Mouse (Mus musculus): ENCODE measurements around the gene Slc25a29. TPM values are rescaled to one million over a fixed set of nuclear protein-coding genes. Genes with fewer than 3 reads are reported as not detected.

The Slc25a29 gene
- total RNA-seq, 2 experiments from 2014 or later: 2.9 TPM

DNA sequence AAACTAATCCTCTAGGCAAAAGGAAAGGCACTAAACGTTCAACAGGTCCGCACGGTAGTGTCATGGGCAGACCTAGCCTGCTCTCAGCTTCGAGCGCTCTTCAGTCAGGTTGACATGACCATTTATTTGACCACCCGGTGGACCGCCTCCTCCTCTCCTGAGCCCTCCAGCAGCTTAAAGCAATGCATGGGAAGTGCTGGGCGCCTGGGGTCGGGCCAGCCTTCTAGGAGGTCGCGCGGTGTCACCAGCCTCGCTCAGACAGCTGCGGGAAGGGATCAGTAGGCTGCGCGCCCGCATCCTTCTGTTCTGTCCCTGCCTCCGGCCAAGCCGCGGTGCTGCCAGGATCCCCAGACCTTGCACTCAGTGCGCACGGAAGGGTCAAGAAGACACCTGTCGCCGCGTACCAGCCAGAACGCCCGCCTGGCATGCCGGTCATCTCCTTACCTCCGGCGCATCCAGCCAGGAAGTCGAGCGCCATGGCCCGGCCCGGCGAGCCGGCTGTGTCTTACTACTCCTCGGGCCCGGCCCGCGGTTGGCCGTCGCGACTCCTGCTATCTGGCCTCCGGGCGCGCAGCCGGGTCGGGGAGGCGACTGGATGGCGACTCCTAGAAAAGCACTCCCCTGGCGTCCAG lies 359 bp downstream of the Slc25a29 start:
- no peak for ATAC-seq (replicated peaks; ENCODE audit: poor library complexity, severe bottlenecking)

- no peak for ATAC-seq (replicated peaks; ENCODE audit: poor library complexity, severe bottlenecking)
Measured at GRCm38 (mm10) chr12:108834786-108835185, 897 bp downstream of the Slc25a29 start.

- no peak for ATAC-seq (replicated peaks; ENCODE audit: poor library complexity, severe bottlenecking)
Measured at GRCm38 (mm10) chr12:108834337-108834736, 1.3 kb downstream of the Slc25a29 start.

DNA sequence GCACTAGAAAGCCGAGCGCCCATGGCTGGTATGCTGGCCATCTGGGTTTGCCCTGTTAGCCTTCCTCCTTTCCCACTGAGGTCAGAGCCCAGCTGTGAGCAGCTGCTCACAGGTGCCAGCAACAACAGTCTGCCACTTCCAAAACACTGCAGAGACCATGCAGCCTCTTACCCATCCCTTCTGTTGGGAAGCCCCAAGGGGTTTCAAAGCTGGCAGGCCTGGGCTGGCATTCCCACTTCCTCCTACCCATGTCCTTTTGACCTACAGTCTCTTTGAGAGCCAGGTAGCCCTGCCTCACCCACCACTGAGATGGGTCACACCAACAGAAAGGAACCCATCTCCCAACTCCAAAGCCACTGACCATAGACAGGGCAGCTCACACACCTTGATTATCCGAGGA lies 2.3 kb downstream of the Slc25a29 start:
- no peak for ATAC-seq (replicated peaks; ENCODE audit: poor library complexity, severe bottlenecking)

DNA sequence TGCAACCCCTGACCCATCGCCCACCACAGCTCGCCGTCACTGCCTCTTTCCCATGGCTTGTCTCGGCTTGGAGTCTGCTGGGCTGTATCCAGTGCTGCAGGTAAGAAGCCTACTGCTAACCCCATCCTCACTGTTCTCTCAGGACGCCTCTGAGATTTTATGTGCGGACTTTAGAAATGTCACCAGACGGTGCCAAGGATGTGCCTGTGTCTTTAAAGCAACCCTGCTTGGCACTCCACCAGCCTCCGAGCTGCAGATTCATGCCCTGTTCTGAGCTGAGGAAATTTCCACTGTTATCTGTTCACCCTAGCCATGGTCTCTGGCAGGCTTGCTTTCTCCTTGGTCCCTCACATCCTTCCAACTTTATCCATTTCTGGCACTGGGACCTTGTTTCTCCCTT lies 2.8 kb downstream of the Slc25a29 start:
- no peak for ATAC-seq (replicated peaks; ENCODE audit: poor library complexity, severe bottlenecking)

DNA sequence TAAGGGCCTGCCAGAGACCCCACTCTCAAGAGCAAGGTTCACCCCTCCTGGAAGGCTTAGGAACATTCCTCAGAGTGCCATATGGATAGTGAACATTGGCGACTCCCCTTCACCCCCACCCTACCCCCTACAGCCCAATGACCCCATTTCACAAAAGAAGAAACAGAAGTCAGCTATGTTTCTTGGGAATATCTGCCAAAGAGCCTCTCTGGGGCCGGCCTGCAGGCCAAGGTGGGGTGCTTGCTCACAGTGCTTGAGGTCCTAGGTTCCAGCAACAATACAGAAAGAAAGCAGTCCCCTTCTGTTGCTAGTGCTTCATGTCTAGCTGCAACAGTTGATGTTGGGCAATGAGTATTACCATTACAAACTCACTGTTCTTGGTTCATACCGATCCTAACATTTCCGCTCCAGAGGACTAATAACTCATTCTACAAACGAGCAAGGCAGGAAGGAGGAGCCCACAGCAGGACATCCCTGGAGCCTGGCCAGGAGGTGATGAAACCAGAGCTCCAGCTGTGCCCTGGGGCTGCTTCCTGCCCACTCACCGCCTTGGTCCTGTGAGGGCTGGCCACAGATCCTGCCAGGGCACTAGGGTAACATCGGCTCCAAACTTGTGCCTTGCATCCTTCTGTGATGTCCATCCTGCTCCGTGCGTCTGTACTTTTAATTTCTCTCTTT lies 3.6 kb downstream of the Slc25a29 start:
- peak; percentile 68 for ATAC-seq (replicated peaks; ENCODE audit: poor library complexity, severe bottlenecking)

GRCm38 (mm10) chr12:108830358-108830757 lies 5.3 kb downstream of the Slc25a29 start:
- ATAC-seq (replicated peaks; ENCODE audit: poor library complexity, severe bottlenecking): no peak

- no peak for ATAC-seq (replicated peaks; ENCODE audit: poor library complexity, severe bottlenecking)
Measured at GRCm38 (mm10) chr12:108829636-108830035, 6.0 kb downstream of the Slc25a29 start.

GRCm38 (mm10) chr12:108827641-108828040 lies 8.0 kb downstream of the Slc25a29 start:
- no peak for ATAC-seq (replicated peaks; ENCODE audit: poor library complexity, severe bottlenecking)

DNA sequence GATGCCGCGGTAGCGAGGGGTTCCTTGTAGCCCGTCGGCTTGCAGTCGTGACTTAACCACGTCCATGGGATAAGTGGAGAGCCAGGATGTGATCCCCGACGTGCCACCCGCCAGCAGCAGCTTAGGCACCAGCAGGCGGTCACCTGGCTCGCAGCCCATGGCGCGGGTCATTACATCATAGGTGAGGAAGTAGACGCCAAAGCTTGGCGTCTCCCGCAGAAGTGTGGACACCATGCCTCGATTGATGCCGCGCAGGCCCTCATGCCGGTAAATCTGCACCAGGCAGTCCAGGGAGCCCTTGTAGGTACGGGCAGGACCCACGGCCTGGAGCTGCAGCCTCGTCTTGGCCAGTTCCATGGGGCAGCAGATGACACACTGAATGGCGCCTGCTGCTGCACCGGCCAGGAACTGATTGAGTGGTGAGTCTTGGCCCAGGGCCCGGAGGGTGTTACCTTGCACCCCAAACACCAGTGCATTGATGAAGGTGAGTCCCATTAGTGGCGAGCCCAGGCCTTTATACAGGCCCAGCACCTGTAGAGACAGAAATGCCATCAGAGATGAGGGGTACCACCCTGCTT lies 8.6 kb downstream of the Slc25a29 start:
- no peak for ATAC-seq (replicated peaks; ENCODE audit: poor library complexity, severe bottlenecking)

DNA sequence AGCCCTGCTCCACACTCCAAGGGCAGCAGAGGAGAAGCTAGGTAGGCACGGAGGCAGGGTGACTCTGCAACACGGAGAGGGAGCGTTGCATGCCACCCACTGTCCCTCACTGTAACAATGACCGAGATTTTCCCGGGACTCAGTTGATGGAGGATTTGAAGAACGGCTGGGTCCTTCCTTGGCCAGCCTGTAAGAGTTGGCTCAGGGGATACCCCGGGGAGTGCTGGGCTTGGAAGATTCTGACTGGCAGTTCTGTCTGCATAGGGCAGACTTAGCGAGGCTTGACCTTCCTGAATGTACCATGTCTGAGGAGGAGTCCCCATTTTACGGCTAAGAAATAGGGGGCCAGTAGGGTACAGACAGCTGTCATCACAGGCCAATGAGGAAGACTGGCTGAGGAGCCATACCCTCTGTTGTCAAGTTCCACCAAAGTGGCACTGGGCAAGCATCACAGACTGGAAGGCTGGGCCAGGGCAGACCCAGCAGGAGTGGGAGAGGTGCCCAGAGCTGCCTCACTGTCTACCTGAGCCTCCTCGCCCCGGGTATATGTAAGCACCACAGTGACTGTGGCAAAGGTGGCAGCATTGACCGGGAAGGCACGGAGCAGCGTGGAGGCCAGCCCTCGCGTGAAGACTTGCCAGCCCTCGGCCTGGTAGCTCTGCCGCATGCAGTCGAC lies 9.3 kb downstream of the Slc25a29 start:
- ATAC-seq (replicated peaks; ENCODE audit: poor library complexity, severe bottlenecking): no peak

DNA sequence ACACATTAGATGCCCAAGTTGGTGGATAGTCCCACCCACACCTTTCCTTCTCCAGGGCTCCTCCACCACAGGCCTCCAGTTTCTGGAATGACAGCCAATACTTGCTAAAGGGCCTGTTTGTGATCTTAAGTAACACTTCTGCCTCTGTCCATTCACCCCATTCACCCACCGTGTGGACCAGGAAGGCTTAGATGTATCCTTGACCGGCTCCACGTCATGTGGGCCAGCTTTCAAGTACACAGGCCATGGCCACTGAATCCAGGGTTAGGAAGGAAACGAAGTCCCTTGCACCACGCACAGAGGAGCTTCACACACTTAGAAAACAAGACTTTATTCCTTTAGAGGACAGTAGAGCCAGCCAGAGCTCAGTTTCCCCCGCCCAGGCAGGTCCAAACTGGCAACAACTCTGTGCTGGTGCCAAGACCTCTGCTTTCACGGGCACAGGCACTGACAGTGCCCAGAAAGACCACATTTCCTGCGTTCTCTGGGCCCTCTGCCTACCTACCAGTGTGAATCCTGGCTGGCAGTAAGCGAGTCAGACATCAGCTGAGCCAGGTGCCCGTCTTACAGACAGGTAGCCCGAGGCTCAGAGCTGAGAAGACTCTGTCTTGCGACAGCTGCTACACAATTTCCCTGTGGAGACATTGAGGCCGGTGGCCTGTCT lies 10.0 kb downstream of the Slc25a29 start:
- no peak for ATAC-seq (replicated peaks; ENCODE audit: poor library complexity, severe bottlenecking)

DNA sequence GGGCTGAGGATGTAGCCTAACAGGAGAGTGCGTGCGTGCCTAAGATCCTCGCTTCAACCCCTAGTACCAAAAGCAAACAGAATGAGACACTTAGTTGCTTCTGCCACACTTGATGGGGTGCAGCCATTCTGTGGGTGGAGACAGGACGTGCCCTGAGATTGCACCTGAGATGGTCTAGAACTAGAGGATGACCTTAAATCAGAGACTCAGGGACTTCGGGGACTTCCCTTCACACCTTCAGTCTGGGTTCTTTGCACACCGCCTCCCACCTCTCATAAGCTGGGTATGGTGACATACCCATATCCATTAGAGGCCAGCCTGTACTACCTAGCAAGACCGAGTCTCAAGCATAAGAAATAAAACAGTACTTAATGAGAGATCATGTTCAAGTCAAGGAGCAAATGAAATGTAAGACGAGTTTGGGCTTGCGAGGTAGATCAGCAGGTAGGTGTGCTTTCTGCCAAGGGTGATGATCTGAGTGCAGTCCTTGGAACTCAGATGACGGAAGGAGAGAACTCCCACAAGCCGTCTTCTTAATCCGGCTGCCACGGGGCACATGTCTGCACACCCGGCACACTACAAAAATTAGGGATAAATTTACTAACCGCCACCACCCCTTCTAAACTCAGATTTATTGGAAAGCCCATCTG lies 11.3 kb downstream of the Slc25a29 start:
- no peak for ATAC-seq (replicated peaks; ENCODE audit: poor library complexity, severe bottlenecking)

DNA sequence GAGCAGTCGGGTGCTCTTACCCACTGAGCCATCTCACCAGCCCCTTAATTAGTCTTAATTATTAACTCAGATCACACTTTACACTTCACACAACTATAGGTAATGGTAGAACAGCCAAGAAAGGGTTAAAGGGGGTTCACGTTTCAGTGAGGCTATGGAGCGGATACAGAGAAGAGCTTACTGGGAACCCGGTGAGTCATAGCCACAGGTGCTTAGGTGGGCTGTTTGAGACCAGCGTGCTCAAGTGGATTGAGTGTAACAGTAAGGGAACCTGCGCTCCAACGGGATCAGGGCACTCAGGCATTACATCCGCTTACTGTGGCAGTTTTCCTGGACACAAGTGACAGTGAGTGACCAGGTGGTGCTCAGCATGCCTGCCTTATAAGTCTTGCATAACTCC lies 12.6 kb downstream of the Slc25a29 start:
- ATAC-seq (replicated peaks; ENCODE audit: poor library complexity, severe bottlenecking): no peak

- 0 out of 2 replicates have a peak, but pooled peaks have one; percentile 11 for ATAC-seq (replicated peaks; ENCODE audit: poor library complexity, severe bottlenecking)
Measured at GRCm38 (mm10) chr12:108820461-108820860, 15.2 kb downstream of the Slc25a29 start.

DNA sequence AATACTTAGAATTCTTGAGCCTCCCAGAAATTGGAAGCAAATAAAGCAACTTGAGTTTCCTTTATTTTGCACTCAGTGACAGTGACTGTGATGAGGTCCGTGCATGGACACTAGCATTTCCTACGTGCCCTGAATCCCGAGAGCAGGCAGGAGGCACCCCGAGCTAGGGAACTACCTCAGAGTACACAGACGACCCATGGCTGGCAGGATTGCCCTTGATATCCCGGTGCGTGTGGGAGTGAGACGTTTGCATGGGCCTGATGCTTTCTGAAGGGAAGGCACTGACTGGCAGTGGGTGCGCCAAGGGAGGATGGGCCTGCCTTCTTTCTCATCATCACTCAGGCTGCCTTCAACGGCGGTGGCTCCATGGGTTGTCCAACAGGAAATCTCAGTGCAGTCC lies 19.1 kb downstream of the Slc25a29 start:
- ATAC-seq (replicated peaks; ENCODE audit: poor library complexity, severe bottlenecking): no peak

DNA sequence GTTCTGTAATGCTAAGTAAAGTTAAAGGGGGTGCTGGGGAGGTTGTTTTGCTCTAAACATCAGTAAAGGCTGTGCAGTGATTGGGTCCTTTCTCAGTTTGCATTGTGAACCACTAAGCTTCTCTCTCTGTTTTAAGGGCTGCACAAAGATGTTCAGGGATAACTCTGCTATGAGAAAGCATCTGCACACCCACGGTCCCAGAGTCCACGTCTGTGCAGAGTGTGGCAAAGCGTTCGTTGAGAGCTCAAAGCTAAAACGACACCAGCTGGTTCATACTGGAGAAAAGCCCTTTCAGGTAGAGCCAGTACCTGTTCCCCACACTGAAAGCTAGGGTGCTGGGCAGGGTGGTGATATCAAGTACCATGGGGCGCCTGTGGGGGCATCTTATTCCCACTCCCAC lies 21.2 kb downstream of the Slc25a29 start:
- ATAC-seq (replicated peaks; ENCODE audit: poor library complexity, severe bottlenecking): no peak

DNA sequence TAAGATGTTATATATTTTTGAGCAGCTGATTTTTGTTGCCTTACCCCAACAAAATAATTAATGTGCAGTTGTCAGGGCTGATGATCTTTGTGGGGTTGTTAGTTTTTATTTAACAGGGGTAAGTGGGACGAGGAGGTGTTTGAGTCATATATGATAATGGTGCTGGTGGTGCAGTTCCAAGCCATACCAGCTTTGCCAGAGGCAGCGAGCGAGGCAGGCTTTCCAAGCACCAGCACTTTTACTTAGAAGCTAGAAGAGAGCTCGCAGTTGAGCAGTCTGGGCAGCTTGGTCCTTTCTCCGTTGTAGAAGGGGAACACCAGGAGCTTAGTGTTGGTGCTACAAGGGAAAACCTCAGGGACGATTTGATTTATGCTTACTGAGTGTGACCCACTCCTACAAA lies 23.2 kb downstream of the Slc25a29 start:
- ATAC-seq (replicated peaks; ENCODE audit: poor library complexity, severe bottlenecking): no peak

GRCm38 (mm10) chr12:108811133-108811532 lies 24.6 kb downstream of the Slc25a29 start:
- peak; percentile 71 for ATAC-seq (replicated peaks; ENCODE audit: poor library complexity, severe bottlenecking)

- no peak for ATAC-seq (replicated peaks; ENCODE audit: poor library complexity, severe bottlenecking)
Measured at GRCm38 (mm10) chr12:108810309-108810708, 25.4 kb downstream of the Slc25a29 start.

Measured in granulocyte monocyte progenitor cell, adult 5-6 weeks (primary cell).